Mouse (Mus musculus) layer of hippocampus, postnatal 25 days (tissue): Measurements from ENCODE around the gene Pds5b. TPM values are rescaled to one million over a fixed set of nuclear protein-coding genes. Genes with fewer than 3 reads are reported as not detected.
"Not testable (repeated sequence)": the region's sequence is repeated elsewhere in the genome, so short reads cannot be mapped to it uniquely, and the experiment has no call there.

ENCODE experiments used
- DNase-seq, 2 experiments: peaks; one replicate each; pipeline ENCODE4 v3.0.0; 2022; ENCODE audit warnings: mixed read lengths in 2 of 2, low spot score in 1 of 2; ENCODE audit errors: extremely low spot score in 1 of 2
- total RNA-seq, 2 experiments: library from RNA; stranded (reverse); gene quantifications; 2 replicates each; pipeline ENCODE4 v1.2.3; 2021

Pds5b gene
- 10 to 100 TPM; 70.4 to 80.4 TPM for total RNA-seq

DNA sequence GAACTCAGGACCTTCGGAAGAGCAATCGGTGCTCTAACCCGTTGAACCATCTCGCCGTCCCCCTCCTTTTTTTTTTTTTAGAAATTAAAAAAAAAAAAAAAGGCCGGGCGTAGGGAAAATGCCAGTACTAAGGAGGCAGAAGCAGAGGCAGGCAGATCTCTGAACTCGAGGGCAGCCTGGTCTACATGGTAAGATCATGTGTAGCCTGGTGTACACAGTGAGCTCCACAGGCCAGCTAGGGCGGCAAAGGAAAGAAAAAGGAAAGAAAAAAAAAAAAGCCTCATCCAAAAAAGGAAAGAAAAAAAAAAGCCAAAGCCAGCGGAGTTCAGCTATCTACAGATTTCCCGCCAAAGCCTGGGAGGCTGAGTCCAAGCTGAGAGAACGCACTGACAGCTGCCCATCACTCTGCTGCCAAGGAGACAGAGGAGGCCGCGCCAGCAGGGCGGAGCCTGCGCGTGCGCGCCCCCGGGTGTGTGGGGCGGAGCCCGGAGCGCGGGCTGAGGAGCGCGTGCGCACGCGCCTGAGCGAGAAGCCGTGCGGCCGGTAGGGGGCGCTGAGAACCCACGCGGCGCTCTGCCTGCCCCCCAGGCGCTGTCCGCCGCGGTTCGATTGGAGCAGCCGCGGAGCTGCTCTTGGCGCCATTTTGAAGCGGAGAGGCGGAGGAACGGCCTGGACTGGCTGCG is at the start of gene Pds5b:
Pds5b (plus strand) TSS at position 587 of the 683 bp plus-strand sequence.
- DNase-seq = peak; percentile 92 to 94

DNA sequence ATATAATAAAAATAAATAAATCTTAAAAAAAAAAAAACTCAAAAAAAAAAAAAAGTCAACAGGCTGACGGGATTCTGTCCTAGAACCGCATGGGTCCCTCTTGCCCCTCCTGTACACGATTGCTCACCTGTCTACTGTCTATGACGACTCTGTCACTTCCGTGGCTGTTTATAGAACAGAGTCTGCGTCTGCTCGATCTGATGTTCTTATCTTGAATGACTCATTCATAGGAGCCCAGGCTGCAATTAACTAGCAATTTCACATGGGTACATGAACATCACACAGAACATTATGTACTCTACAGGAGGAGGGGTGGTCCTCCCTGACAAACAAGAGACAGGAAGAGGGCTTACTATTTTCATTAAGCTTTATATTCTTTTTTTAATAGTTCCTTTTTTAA is 48.0 kb upstream of the Pds5b start:
- DNase-seq = no peak

DNA sequence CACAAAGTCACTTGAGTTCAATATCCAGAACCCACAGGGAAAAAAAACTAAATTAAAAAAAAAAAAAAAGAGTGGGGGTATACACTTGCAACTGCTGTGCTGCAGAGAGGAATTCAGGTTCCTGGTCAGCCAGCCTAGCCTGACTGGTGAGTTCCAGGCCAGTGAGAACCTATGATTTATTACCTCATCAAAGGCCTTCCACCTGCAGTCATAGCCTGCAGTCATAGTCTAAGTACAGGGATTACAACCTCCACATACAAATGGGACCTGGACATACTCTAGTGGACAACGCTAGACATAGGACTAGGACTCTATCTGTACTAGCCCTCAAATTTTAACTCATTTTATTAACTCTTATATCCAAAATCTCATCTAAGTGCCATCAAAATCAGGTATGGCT is 44.3 kb upstream of the Pds5b start:
- DNase-seq = no peak

DNA sequence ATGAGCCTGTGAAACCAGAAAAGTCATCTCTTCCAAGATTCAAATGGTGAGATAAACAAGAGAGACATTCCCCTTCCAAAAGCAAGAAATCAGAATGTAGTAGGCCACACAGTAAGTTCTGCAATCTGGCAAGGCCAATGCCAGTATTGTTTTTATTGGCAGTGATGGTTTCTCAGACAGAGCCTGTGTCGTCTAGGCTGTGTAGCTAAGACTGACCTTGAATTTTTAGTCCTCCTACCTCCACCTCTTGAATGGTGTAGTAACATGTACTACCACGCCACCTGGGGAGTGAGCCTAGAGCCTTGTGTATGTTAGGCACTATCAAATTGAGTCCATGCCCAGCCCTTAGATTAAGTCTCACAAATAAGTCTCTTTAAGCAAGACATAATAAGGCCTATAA is 43.8 kb upstream of the Pds5b start:
- DNase-seq = no peak

DNA sequence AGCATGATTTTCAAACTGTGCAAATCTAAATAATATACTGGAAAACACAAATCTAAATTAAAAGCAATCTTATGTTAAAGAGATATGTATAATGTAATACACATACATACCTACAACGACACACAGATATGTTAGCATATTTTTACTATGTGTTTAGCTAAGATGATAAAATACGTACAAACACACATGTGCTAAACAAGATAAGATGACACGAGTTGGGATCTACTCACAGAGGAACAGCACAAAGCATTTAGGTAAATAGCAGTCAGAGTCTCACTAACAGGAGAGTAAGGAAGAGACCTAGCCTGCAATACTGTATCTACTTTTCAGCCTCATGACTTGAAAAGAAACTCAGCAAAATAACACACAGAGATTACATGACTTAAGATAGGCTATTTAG is 32.1 kb upstream of the Pds5b start:
- no peak for DNase-seq

DNA sequence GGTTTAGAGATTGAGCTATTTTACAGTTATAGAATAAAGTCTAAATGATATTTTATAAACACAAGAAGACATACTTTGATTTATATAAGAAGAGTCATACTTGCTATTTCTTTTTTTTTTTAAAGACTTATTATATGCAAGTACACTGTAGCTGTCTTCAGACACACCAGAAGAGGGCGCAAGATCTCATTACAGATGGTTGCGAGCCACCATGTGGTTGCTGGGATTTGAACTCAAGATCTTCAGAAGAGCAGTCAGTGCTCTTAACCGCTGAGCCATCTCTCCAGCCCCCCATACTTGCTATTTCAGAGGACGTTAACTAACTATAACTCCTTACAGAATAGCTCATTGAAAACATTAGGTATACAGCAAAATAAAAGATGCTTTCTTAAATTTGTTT is 30.1 kb upstream of the Pds5b start:
- not testable (repeated sequence) for DNase-seq

DNA sequence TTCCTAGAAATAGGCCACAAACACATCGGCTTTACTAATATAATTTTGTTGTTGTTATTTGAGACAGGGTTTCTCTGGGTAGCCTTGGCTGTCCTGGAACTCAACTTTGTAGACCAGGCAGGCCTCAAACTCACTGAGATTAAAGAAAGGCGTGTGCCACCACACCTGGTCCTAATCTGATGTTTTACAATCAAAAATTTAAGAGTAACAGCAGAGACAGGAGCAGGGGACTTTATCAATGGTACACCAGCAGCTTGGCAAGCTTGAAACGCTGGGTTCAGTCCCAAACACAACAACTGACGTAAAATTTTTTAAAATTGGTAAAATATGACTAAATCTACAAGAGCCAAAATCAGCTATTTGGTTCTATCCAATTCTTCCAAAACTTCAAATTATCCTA is 28.6 kb upstream of the Pds5b start:
- DNase-seq = no peak

DNA sequence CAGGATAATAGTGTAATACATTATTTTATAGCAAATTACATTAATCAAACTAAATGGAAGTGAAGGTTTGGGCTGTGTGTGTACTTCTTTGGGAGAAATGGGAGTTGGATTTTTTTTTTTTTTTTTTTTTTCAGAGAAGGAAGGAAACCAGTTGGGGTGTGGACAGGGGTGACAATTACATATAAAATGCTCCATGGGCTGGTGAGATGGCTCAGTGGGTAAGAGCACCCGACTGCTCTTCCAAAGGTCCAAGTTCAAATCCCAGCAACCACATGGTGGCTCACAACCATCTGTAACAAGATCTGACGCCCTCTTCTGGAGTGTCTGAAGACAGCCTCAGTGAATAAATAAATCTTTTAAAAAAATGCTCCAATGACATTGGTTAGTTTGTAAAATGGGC is 21.0 kb upstream of the Pds5b start:
- no peak for DNase-seq

DNA sequence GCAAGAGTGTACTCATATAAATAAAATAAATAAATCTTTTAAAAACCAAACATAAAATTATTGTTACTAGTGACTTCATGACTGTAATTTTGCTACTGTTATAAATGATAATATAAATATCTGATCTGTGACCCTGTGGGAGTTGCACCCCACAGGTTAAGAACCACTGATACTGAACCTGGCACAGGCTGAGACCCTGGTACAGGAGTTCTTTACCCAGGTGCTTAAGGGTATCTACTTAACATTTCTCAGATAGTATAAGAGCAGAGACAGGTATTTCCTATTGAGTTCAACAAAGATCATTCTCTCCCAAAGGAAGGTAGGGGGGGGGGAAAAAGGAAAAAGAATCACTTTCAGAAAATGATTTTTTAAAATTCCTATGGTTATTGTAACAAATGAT is 19.0 kb upstream of the Pds5b start:
- no peak for DNase-seq

DNA sequence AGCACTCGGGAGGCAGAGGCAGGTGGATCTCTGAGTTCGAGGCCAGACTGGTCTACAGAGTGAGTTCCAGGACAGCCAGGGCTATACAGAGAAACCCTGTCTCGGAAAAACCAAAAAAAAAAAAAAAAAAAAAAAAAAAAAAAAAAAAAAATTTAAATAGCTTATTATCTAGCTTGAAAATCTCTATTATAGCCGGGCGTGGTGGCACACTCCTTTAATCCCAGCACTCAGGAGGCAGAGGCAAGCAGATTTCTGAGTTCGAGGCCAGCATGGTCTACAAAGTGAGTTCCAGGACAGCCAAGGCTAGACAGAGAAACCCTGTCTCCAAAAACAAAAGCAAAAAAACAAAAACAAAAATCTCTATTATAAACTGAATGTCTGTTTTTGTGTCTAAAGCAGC is 14.1 kb upstream of the Pds5b start:
- not testable (repeated sequence) for DNase-seq

DNA sequence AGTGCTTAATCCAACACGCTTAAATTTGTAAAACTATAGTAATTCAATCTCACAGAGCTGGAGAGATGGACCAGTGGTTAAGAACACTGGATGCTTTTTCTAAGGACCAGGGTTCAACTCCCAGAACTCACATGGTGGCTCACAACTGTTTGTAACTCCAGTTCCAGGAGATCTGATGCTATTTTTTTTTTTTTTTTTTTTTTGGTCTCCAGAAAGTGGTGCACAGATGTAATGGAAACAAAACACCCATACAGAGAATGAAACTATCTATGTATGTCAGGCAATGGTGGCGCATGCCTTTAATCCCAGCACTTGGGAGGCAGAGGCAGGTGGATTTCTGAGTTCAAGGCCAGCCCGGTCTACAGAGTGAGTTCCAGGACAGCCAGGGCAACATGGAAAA is 13.2 kb upstream of the Pds5b start:
- not testable (repeated sequence) for DNase-seq

DNA sequence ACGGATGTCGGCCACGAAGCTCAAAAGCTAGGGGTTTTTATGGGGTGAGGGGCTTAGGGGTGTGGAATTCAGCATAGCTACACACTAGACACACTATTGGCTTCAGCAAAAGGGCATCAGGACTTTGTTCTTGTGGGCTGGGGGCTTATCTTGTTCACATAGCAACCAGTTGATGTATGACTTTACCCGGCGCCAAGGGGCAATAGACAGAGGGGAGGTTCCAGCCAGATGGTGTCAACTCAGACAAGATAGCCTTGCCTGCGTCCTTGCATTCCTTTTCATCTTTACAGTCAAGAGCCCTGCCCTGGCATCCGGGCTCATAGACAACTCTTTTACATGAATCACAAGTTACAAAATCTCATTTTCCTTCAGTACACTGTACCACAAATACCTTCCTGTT is 9.6 kb upstream of the Pds5b start:
- not testable (repeated sequence) for DNase-seq

DNA sequence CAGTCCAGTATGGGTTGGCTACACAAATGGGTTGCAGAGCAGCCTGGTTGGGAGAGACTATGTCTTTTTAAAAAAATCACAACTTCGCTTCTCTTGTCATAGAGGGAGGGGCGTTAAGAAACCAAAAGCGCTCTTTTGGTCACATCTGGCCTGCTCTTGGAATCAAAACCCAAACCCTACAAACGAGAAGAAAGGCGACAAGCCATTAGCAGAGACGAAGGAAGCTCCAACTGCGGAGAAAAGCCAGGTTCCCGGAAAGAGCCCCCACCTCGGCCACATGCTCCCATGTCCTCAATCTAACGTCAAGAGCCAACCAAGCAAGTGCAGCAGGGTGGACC is 8.8 kb upstream of the Pds5b start:
- DNase-seq = no peak

DNA sequence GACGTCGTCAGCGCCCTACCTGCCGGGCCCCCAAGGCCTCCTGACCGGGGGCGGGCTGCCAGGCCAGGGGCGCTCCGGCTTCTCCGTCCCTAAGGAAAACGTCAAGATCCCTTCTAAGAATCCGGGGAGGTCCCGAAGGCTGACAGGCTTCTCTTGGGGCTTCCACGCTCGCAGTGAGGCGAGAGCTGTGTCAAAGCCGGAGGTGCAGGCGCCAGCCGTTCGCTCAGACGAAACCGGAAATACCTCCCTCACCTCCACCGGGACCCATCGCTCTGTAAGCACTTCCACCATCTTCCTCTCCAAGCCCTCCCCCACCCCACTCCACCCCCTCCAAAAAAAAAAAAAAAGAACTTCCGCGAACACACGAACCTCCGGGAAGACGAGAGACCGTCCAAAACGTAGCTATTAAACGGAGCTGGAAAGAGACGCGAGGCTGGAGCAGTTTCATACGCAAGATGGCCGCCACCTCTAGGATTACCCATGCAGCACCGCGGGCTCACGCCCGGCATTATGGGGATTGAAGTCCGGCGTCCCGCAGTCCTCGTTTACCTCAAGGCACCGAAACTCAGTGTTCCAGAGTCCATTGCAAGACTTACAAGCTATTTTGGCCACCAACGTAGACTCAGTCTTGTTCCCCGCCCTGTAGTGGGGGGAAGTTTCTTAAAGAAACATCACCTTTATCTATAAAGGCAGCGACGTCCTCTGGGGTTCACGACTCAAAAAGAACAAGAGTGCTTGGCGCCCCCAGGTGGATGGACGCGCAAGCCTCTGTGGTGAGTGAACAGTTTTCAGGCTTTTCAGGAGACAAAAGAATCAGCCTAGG is 8.2 kb upstream of the Pds5b start:
- DNase-seq = peak; percentile 86 to 95

DNA sequence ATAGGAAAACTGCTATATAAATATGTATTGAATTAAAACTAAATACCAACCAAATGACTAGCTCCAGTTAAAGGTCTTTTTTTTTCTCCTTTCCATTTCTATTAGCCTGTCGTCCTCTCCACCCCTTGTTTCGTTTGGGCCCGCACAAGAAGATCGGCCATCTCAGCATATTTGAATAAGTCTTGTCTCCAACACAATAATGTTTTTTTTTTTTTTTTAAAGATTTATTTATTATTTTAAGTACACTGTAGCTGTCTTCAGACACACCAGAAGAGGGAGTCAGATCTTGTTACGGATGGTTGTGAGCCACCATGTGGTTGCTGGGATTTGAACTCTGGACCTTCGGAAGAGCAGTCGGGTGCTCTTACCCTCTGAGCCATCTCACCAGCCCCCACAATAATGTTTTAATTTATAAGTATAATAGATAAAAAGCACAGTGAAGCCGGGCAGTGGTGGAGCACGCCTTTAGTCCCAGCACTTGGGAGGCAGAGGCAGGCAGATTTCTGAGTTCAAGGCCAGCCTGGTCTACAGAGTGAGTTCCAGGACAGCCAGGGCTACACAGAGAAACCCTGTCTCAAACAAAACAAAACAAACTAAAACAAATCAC is 7.3 kb upstream of the Pds5b start, which contains the start of gene N4bp2l2:
N4bp2l2 (minus strand) TSS at position 51 of the 607 bp plus-strand sequence.
- DNase-seq = not testable (repeated sequence)

DNA sequence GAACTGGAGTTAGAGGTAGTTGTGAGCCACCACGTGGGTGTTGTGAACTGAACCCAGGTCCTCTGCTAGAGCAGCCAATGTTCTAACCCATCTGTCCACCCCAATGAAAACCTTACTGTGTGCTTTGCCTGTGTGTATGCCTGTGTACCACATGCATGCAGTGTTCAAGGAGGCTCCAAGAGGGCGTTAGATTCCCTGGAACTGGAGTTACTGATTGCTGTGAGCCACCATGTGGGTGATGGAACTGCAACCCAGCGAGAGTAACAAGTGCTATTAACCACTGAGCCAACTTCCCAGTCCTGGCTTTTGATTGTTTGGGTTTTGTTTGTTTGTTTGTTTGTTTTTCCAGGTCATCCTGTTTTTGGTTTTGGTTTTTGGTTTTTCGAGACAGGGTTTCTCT is 4.8 kb upstream of the Pds5b start:
- no peak for DNase-seq

DNA sequence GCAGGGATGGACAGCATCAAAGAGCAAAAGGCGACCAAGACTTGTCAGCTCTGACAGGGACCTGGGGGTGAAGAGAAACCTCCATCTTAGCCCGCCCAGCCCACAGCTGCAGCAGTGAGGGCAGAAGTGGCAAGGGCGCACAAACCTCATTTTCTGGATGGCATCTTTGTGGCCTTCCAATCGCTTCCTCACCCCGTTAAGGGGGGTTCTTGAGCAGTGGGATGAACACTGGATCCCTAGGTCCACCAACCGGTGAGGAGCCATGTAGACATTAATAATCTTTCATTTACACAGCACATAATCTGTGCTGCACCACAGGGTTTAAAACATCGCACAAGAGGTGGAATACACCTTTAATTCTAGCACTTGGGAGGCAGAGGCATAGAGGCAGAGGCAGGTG is 1.2 kb upstream of the Pds5b start:
- DNase-seq = no peak

DNA sequence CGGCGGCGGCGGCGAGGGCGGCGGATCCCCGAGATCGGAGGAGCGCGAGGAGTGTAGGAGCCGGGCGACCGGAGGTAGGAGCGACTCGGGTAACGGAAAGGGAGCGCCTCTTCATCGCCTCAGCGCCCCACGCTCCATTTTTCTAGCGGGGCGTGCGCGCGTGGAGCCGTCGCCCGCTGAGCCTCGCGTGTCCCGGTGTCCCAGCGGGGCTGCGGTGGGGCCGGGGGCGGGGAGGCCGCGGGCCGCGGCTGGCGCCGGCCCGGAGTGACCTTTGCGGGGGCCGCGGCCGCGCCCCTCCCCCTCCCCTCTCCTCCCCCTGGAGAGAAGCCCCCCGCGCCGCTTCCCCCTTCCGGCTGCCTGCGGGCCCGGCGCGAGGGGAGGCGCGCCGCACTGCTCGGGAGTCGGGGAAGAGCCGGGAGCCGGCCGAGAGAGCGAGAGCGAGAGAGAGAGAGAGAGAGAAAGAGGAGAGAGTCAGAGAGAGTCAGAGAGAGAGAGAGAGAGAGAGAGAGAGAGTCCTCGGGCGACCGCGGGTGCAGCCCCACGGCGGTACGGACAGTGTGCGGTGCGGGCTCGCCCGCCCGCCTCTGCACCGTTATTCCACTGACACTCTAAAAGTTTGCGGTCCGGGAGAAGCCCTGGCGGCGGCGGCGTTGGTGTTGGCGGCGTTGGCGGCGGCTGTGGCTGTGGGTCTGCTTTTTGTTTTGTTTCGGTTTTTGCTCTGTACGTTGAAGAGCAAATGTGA is 512 bp downstream of the Pds5b start:
- peak in 1 of 2 experiments; percentile 14 for DNase-seq

DNA sequence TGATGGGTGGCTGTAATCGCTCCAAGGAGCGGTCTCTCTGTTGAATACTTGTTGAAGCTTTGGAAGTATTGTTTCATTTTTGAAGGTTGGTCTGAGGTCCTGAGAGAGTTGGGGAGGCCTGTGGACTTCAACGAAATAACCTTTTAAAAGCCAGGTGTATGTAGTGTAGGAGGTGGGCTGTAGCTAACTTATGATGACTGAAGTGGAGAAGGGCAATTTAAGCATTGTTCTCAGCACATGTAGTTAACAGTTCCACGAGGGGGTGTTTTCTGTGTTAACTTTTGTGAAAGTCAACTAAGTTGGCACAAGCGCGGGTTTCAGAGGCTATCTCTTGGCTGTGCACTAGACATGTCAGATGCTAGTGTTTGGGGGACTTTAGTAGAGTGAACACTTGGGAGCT is 1.3 kb downstream of the Pds5b start:
- DNase-seq = no peak

DNA sequence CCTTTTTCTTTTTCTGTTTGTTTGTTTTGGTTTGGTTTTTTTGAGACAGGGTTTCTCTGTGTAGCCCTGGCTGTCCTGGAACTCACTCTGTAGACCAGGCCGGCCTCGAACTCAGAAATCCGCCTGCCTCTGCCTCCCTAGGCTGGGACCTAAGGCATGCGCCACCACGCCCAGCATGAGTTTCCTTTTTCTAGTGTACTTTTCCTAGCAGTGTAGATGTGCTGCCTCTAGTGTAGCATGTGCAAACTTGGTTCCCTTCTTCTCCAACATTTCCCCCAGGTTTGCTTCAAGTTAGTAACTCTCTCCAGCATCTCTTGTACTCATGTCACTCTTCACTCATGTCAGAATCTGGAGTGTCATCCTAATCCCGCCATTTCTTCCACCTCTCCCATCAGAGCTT is 9.3 kb downstream of the Pds5b start:
- not testable (repeated sequence) for DNase-seq

DNA sequence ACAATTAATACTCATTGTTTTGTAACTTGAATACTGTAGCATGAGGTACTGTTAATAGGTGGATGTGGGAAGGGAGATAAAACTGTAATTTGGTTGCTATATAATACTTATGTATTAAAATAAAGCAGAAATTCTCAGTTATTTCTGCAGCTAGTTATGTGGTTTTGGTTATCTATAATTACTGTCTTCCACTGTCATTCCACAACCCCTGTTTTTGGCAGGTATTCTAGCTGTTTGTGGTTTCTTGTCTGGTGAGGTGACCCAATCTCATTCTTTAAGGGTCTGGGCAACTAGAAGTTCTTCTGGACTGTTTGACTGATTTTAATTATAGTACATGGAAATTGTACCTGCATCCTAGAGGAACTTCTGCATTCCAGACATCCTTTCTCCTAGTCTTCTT is 17.1 kb downstream of the Pds5b start:
- no peak for DNase-seq
